Mouse (Mus musculus): ENCODE data around the gene Slc25a39. TPM values are rescaled to one million over a fixed set of nuclear protein-coding genes. Genes with fewer than 3 reads are reported as not detected.
A peak's percentile ranks its signal among the peaks of the same experiment; 100 is the strongest.

Gene Slc25a39
- polyA plus RNA-seq, 1 experiment from 2014 or later, result 274 TPM

DNA sequence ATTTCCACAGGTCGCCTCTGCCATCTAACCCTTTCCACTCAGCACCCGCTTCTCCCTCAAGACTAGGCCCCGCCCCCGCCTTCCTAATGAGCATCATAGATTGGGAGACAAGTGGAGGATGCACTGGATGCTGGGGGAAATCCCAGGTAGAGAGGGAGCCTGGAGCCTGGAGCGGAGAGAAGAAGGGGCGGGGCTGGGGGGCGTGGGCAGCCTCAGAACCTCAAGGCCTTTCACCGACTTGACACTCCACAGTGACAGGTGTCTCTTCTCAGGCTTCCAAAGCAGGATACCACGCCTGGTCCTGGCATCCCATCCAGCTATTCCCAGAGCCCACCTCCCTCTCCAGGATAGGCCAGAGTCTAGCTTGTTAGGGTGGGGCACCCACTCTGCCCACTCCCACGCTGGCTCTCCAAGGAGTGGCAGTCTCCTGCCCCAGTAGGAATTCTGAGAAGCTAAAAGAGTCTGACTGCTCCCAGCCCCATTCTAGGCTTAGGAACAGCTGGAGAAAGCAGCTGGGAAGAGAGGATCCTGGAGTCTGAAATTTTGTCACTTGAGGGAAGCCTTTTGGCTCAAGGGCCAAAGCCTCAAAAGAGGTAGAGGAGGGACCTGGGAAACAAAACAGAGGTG, 37.6 kb upstream of the Slc25a39 start:
- peak overlapping the region; percentile 82 for H3K4me2 ChIP-seq (replicated peaks; ENCODE audit: low read depth, low read length)
- H3K9me3 ChIP-seq (ENCODE audit: control insufficient read depth, low read length), result no peaks in the 10 kb centered on the region
- 0 out of 2 replicates have a peak overlapping the region, but pooled peaks have one; percentile 4 for H3K9ac ChIP-seq (ENCODE audit: low read depth, low read length)
- H3K27me3 ChIP-seq (ENCODE audit: control insufficient read depth, insufficient read depth, low read length), result peaks cover 4% of the 10 kb centered on the region; the same call in 1 of the 2 replicates
- peaks cover 28% of the 10 kb centered on the region for H3K36me3 ChIP-seq (ENCODE audit: control insufficient read depth, insufficient read depth, low read length)
- peak overlapping the region; percentile 94 for H3K4me3 ChIP-seq (ENCODE audit: low read length)
- H3K27ac ChIP-seq (ENCODE audit: low read depth, low read length), result peak overlapping the region; percentile 90
- peaks cover 39% of the 10 kb centered on the region for H3K4me1 ChIP-seq (ENCODE audit: control insufficient read depth, insufficient read depth, low read length)
- 9% methylated on average over 10 of the region's 10 CpGs for WGBS
- peak; percentile 62 for ATAC-seq (ENCODE audit: low FRiP score, low TSS enrichment)

DNA sequence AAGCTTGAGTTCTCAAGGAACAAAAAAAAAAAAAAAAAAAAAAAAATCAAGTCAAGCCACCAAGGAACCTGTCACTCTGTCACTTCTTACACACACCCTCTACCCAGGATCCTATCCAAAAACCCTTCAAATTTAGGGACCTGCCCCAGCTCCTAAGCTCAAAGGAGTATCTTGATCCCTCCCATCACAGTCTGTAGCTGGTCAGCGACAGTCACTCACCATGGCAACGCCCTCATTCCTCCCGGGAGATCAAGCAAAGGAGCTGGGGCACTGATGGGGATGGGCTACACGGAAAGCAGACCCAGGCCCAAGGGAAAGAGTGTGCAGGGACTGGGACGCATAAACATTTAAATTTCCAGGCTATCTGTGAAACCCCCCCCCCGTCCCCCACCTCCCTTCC, 37.0 kb upstream of the Slc25a39 start:
- Histone ChIP-seq H3K36me3 (ENCODE audit: control insufficient read depth, insufficient read depth, low read length) (peaks cover 34% of the 10 kb centered on the region), H3K4me3 (ENCODE audit: low read length) (no peak overlapping the region), H3K9ac (ENCODE audit: low read depth, low read length) (0 out of 2 replicates have a peak overlapping the region, but pooled peaks have one; percentile 4), H3K4me1 (ENCODE audit: control insufficient read depth, insufficient read depth, low read length) (peaks cover 39% of the 10 kb centered on the region), H3K27ac (ENCODE audit: low read depth, low read length) (no peak overlapping the region), H3K4me2 (replicated peaks; ENCODE audit: low read depth, low read length) (peak overlapping the region; percentile 82), H3K27me3 (ENCODE audit: control insufficient read depth, insufficient read depth, low read length) (peaks cover 4% of the 10 kb centered on the region; the same call in 1 of the 2 replicates), H3K9me3 (ENCODE audit: control insufficient read depth, low read length) (no peaks in the 10 kb centered on the region)
- 5% methylated on average over 6 of the region's 6 CpGs for WGBS
- ATAC-seq (ENCODE audit: low FRiP score, low TSS enrichment), result no peak

DNA sequence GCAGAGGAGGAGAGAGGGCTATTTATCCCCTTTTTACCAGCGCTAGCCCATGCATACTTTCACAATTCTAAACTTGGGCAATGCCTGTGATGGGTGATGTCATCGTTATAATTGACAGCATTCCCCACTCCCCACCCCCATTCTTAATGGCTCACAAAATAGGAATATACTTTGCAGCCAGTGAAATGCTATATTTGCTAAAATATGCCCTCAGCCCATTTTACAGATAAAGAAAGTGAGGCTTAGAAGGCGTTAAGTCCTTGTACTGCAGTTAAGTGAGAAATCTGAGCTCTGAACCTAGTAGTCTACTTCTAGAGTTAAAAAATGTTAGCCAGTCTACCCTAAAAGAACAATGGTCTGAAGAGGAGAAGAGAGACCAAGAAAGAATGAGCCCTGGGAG, 36.6 kb upstream of the Slc25a39 start:
- Histone ChIP-seq H3K27me3 (ENCODE audit: control insufficient read depth, insufficient read depth, low read length) (no peaks in the 10 kb centered on the region; the same call in 1 of the 2 replicates), H3K4me1 (ENCODE audit: control insufficient read depth, insufficient read depth, low read length) (peaks cover 39% of the 10 kb centered on the region), H3K4me2 (replicated peaks; ENCODE audit: low read depth, low read length) (no peak overlapping the region), H3K9ac (ENCODE audit: low read depth, low read length) (no peak overlapping the region), H3K9me3 (ENCODE audit: control insufficient read depth, low read length) (no peaks in the 10 kb centered on the region), H3K36me3 (ENCODE audit: control insufficient read depth, insufficient read depth, low read length) (peaks cover 38% of the 10 kb centered on the region), H3K27ac (ENCODE audit: low read depth, low read length) (no peak overlapping the region), H3K4me3 (ENCODE audit: low read length) (no peak overlapping the region)
- 77% methylated on average over 3 of the region's 3 CpGs for WGBS
- ATAC-seq (ENCODE audit: low FRiP score, low TSS enrichment), result no peak

DNA sequence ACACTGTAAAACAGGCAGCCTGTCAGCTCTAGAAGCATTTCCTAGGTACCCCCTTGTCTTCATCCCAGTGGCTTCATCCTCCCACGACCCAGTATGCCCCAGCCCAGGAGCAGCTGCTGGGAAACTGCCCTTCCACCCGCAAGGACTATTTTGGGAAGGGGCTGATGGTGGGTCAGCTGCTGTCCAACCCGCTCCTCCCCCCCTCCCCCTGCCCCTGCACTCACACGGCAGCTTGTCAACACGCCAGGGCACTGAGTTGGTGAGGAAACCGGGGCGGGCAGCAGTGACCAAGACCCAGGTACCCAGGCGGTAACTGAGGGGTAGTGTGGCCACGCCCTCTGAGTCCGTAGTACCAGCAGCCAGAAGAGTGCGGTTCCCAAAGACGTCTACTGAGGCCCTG, 36.0 kb upstream of the Slc25a39 start:
- no peaks in the 10 kb centered on the region; the same call in 1 of the 2 replicates for H3K27me3 ChIP-seq (ENCODE audit: control insufficient read depth, insufficient read depth, low read length)
- H3K4me3 ChIP-seq (ENCODE audit: low read length), result no peak overlapping the region
- 55% methylated on average over 12 of the region's 12 CpGs for WGBS
- H3K9me3 ChIP-seq (ENCODE audit: control insufficient read depth, low read length), result no peaks in the 10 kb centered on the region
- no peak overlapping the region for H3K9ac ChIP-seq (ENCODE audit: low read depth, low read length)
- peaks cover 44% of the 10 kb centered on the region for H3K36me3 ChIP-seq (ENCODE audit: control insufficient read depth, insufficient read depth, low read length)
- no peak overlapping the region for H3K27ac ChIP-seq (ENCODE audit: low read depth, low read length)
- no peak overlapping the region for H3K4me2 ChIP-seq (replicated peaks; ENCODE audit: low read depth, low read length)
- peaks cover 44% of the 10 kb centered on the region for H3K4me1 ChIP-seq (ENCODE audit: control insufficient read depth, insufficient read depth, low read length)
- no peak for ATAC-seq (ENCODE audit: low FRiP score, low TSS enrichment)

DNA sequence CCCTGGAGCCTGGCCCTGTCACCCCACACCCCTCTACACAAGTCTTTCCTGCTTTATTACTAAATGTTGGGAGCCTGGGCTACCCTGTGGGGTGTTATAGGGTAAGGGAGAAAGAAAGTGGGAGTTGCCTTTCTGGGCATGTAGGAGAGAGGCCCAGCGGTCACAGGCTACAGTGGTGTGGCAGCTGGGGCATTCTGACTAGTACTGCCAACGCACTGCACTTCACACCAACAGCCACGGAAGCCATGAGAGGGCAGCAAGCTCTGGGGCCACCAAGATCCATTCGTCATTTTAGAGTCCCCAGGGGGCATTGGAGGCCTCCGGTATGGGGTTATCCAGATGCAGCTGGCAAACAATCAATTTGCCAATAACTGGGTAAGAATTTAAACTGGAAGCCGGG, 34.3 kb upstream of the Slc25a39 start:
- peaks cover 45% of the 10 kb centered on the region for H3K4me1 ChIP-seq (ENCODE audit: control insufficient read depth, insufficient read depth, low read length)
- H3K27me3 ChIP-seq (ENCODE audit: control insufficient read depth, insufficient read depth, low read length), result no peaks in the 10 kb centered on the region; the same call in 1 of the 2 replicates
- H3K4me3 ChIP-seq (ENCODE audit: low read length), result no peak overlapping the region
- ATAC-seq (ENCODE audit: low FRiP score, low TSS enrichment), result no peak
- 89% methylated on average over 6 of the region's 6 CpGs for WGBS
- no peak overlapping the region for H3K27ac ChIP-seq (ENCODE audit: low read depth, low read length)
- H3K36me3 ChIP-seq (ENCODE audit: control insufficient read depth, insufficient read depth, low read length), result peaks cover 49% of the 10 kb centered on the region
- no peaks in the 10 kb centered on the region for H3K9me3 ChIP-seq (ENCODE audit: control insufficient read depth, low read length)
- no peak overlapping the region for H3K9ac ChIP-seq (ENCODE audit: low read depth, low read length)
- no peak overlapping the region for H3K4me2 ChIP-seq (replicated peaks; ENCODE audit: low read depth, low read length)

DNA sequence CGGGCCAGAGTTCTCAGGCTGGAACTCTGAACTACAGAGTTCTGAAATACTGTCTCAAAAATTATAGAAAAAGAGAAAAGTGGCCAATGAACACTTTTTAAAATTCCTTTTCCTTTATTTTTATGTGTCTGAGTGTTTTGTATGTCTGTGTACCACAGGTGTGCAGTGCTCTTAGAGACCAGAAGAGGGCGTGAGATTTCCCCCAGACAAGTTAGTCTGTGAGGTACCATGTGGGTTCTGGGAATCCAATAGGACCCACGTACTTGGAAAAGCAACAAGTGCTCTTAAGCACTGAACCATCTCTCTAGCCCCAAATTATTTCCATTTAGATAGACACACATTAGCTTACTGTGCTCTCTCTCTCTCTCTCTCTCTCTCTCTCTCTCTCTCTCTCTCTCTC, 33.7 kb upstream of the Slc25a39 start:
- H3K27me3 ChIP-seq (ENCODE audit: control insufficient read depth, insufficient read depth, low read length), result no peaks in the 10 kb centered on the region; the same call in 1 of the 2 replicates
- WGBS, result 76% methylated on average over 3 of the region's 3 CpGs
- no peaks in the 10 kb centered on the region for H3K9me3 ChIP-seq (ENCODE audit: control insufficient read depth, low read length)
- H3K27ac ChIP-seq (ENCODE audit: low read depth, low read length), result no peak overlapping the region
- H3K36me3 ChIP-seq (ENCODE audit: control insufficient read depth, insufficient read depth, low read length), result peaks cover 51% of the 10 kb centered on the region
- no peak overlapping the region for H3K4me3 ChIP-seq (ENCODE audit: low read length)
- no peak overlapping the region for H3K9ac ChIP-seq (ENCODE audit: low read depth, low read length)
- no peak for ATAC-seq (ENCODE audit: low FRiP score, low TSS enrichment)
- no peak overlapping the region for H3K4me2 ChIP-seq (replicated peaks; ENCODE audit: low read depth, low read length)
- H3K4me1 ChIP-seq (ENCODE audit: control insufficient read depth, insufficient read depth, low read length), result peaks cover 45% of the 10 kb centered on the region

DNA sequence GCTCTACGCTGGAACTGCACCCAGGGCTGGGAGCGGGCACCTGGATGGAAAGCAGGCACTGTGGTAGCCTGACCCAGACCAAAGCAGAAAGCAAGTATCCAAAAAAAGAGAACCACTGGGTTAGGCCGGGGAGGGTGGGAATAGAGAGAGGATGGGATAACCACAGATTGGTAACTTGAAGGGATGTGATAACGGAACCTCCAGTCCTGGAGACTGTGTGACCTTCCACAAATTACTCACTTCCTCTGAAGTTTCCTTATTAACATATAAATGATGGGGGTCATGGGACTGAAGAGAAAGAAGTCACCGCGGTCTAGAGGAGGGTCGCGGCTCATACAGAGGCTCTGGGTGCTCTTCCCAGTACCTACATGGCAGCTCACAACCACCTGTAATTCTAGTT, 32.5 kb upstream of the Slc25a39 start:
- Histone ChIP-seq H3K9ac (ENCODE audit: low read depth, low read length) (no peak overlapping the region), H3K4me2 (replicated peaks; ENCODE audit: low read depth, low read length) (no peak overlapping the region), H3K27ac (ENCODE audit: low read depth, low read length) (no peak overlapping the region), H3K4me3 (ENCODE audit: low read length) (no peak overlapping the region), H3K9me3 (ENCODE audit: control insufficient read depth, low read length) (no peaks in the 10 kb centered on the region), H3K4me1 (ENCODE audit: control insufficient read depth, insufficient read depth, low read length) (peaks cover 36% of the 10 kb centered on the region), H3K27me3 (ENCODE audit: control insufficient read depth, insufficient read depth, low read length) (no peaks in the 10 kb centered on the region; the same call in 1 of the 2 replicates), H3K36me3 (ENCODE audit: control insufficient read depth, insufficient read depth, low read length) (peaks cover 63% of the 10 kb centered on the region)
- 85% methylated on average over 8 of the region's 8 CpGs for WGBS
- ATAC-seq (ENCODE audit: low FRiP score, low TSS enrichment), result no peak

DNA sequence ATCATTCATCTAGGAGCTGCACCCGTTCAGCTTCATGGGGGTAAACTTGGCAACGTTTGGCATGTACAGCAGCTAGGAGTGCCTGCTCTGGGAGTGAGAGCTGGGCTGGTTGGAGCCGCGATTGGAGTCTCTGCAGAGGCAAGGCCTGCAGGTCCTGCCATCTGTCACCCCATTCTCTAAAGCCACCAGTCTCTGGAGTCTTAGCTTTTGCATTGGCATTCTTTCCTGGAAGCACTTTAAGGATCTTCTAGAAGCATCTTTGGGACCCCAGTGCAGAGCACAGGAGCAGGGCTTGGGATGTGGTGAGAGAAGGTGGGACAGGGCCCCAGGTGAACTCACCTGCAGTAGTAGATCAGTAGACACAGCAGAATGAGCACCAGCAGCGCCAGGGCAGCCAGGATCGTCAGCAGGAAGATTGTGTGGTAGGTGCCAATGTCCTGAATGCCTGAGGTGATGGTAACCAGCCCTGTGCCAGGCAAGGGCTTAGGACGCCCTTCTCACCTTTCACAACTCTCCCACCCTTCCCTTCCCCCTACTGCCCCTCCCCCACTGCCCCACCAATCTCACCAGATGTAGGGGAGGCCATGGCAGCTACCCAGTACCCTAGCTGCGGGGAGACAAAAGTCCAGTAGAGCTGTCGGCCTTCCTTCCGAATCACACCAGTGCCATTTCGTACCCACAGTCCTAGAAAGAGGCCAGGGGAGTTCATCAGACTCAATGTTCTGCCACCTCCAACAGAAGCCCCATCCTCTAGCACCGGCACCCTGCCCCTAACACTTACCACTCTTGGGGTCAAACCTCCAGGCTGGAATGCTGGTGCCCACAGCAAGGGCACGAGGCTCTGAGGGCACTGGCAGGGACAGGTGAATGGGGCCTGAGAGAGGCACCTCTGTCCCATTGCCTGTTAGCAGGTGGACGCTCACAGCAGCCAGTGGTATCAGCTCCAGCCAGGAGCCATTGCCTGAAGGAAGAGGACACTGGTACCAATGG, 31.6 kb upstream of the Slc25a39 start:
- Histone ChIP-seq H3K9ac (ENCODE audit: low read depth, low read length) (no peak overlapping the region), H3K9me3 (ENCODE audit: control insufficient read depth, low read length) (no peaks in the 10 kb centered on the region), H3K4me3 (ENCODE audit: low read length) (no peak overlapping the region), H3K4me2 (replicated peaks; ENCODE audit: low read depth, low read length) (no peak overlapping the region), H3K36me3 (ENCODE audit: control insufficient read depth, insufficient read depth, low read length) (peaks cover 70% of the 10 kb centered on the region), H3K27me3 (ENCODE audit: control insufficient read depth, insufficient read depth, low read length) (no peaks in the 10 kb centered on the region; the same call in 1 of the 2 replicates), H3K27ac (ENCODE audit: low read depth, low read length) (no peak overlapping the region), H3K4me1 (ENCODE audit: control insufficient read depth, insufficient read depth, low read length) (peaks cover 27% of the 10 kb centered on the region)
- 78% methylated on average over 14 of the region's 14 CpGs for WGBS
- no peak for ATAC-seq (ENCODE audit: low FRiP score, low TSS enrichment)
